Mouse (Mus musculus) ovary, postnatal 10 days (tissue): ENCODE measurements around the gene Vdr.
"Not testable (repeated sequence)": the region's sequence is repeated elsewhere in the genome, so short reads cannot be mapped to it uniquely, and the experiment has no call there.

Source experiments
- DNase-seq: peaks from one replicate; pipeline ENCODE4 v3.0.0; 2022; ENCODE audit warnings: low spot score

Gene Vdr

GRCm38 (mm10) chr15:97880441-97880840 is 30.0 kb downstream of the Vdr start:
- no peak for DNase-seq

- DNase-seq, result no peak
Measured at GRCm38 (mm10) chr15:97878696-97879328, 31.6 kb downstream of the Vdr start.

GRCm38 (mm10) chr15:97875784-97876183 is 34.6 kb downstream of the Vdr start:
- DNase-seq, result no peak

GRCm38 (mm10) chr15:97873717-97874116 is 36.7 kb downstream of the Vdr start:
- DNase-seq, result no peak

- DNase-seq, result no peak
Measured at GRCm38 (mm10) chr15:97872161-97872560, 38.3 kb downstream of the Vdr start.

- no peak for DNase-seq
Measured at GRCm38 (mm10) chr15:97871055-97872030, 39.1 kb downstream of the Vdr start.

GRCm38 (mm10) chr15:97870116-97870515 is 40.3 kb downstream of the Vdr start:
- not testable (repeated sequence) for DNase-seq

GRCm38 (mm10) chr15:97868985-97869384 is 41.4 kb downstream of the Vdr start:
- no peak for DNase-seq

GRCm38 (mm10) chr15:97865988-97866387 is 44.4 kb downstream of the Vdr start:
- DNase-seq, result no peak

- no peak for DNase-seq
Measured at GRCm38 (mm10) chr15:97865175-97865574, 45.3 kb downstream of the Vdr start.

GRCm38 (mm10) chr15:97864361-97865045 is 45.9 kb downstream of the Vdr start:
- no peak for DNase-seq

- DNase-seq, result no peak
Measured at GRCm38 (mm10) chr15:97863494-97863881, 46.9 kb downstream of the Vdr start.

GRCm38 (mm10) chr15:97862881-97863493 is 47.4 kb downstream of the Vdr start:
- DNase-seq, result no peak

GRCm38 (mm10) chr15:97860353-97860752 is 50.1 kb downstream of the Vdr start:
- DNase-seq, result no peak

- no peak for DNase-seq
Measured at GRCm38 (mm10) chr15:97858431-97858830, 52.0 kb downstream of the Vdr start.

GRCm38 (mm10) chr15:97854551-97854950 is 55.9 kb downstream of the Vdr start:
- DNase-seq, result no peak

- DNase-seq, result no peak
Measured at GRCm38 (mm10) chr15:97854059-97854458, 56.4 kb downstream of the Vdr start.

- DNase-seq, result no peak
Measured at GRCm38 (mm10) chr15:97852291-97852690, 58.1 kb downstream of the Vdr start.

GRCm38 (mm10) chr15:97851011-97851410 is 59.4 kb downstream of the Vdr start:
- no peak for DNase-seq

- no peak for DNase-seq
Measured at GRCm38 (mm10) chr15:97850441-97850840, 60.0 kb downstream of the Vdr start.

- no peak for DNase-seq
Measured at GRCm38 (mm10) chr15:97849116-97849911, 61.1 kb downstream of the Vdr start.
